Mouse (Mus musculus): ENCODE measurements at regions not wholly inside any gene's neighbourhood (a gene's known extent, or its start where the extent isn't known, plus 50 kb on each side); places are given as distances from the start of the nearest gene placed in this dataset.

DNA sequence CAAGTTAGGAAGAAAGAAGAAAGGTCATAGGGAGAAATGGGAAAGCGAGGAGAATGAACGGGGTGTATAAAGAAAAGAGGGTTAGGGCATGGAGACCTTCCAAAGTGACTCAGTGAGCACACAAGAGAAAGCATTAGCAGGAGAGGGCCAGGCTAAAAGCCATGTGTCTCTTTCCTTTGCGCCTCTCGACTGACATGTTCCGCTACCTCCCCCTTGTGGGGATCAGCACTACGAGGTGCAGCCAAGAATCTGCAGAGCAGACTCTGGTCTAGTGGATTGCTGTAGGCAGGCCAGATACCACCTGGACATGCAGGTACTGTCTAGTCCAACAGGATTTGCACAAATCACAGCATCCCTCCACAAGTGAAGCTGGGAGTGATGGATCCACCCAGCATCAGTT lies 54.0 kb downstream of the Kcna5 start:
- DNase-seq, result peak in 1 of 2 experiments; percentile 4

GRCm38 (mm10) chr6:126477506-126477905 lies 57.7 kb downstream of the Kcna5 start:
- DNase-seq, result no peak

- DNase-seq, result no peak
Measured at GRCm38 (mm10) chr6:126476758-126477157, 58.5 kb downstream of the Kcna5 start.

GRCm38 (mm10) chr6:126475555-126475954 lies 59.7 kb downstream of the Kcna5 start:
- DNase-seq, result no peak

GRCm38 (mm10) chr6:126453751-126454150 lies 81.5 kb downstream of the Kcna5 start:
- no peak for DNase-seq

DNA sequence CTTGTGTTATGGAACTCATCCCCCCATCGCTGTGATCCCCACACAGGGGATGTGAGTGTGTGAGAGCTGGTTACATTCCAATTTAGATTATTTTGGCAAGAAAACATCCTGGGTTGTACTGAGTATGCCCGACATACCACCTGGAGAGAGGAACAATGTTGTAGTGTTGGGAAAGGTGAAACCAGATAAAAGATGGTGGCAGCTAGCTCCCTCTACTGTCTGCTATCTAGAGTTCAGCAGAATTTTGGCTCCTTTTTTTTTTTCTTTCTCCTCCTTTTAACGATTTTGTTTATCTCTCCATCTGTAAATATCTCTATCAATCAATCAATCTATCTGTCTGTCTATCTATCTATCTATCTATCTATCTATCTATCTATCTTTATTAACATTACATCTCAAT lies 89.7 kb downstream of the Kcna5 start:
- DNase-seq, result no peak

GRCm38 (mm10) chr6:126440254-126440653 lies 95.0 kb downstream of the Kcna5 start:
- no peak for DNase-seq

DNA sequence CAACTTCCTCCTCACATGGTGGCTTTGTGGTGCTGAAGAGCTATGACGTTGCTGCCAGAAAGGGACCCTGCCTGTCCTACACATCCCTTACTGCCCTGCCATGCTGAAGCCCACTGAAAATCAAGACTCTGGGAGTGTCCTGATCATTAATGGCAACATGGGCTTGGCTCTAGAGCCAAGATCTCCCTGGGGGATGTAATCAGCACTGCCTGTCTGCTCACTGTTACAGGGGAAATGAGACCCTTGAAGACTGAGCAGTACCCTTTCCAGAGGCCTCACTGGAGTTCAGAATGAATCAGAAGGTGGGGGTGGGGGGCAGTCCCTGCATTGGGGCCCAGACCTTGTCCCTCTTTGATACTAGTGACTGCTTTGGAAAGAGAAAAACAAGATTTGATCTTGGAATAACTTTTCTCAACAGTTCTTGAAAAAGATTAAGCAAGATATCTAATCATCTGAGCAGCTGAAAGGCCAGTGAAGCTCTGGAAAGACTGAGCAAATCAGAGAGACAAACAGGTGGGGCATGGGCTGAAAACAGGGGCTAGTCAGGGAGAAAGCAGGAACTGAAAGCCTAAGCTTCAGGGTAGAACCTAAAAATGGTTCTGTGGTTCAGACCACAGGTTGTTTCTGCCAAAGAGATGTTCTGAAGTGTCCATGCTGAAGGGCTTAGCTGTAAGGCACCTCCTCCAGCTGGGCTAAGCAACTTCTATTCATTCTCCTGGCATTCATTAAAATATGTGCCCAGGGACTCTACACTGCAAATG lies 97.1 kb downstream of the Kcna5 start:
- peak; percentile 24 to 27 for DNase-seq

DNA sequence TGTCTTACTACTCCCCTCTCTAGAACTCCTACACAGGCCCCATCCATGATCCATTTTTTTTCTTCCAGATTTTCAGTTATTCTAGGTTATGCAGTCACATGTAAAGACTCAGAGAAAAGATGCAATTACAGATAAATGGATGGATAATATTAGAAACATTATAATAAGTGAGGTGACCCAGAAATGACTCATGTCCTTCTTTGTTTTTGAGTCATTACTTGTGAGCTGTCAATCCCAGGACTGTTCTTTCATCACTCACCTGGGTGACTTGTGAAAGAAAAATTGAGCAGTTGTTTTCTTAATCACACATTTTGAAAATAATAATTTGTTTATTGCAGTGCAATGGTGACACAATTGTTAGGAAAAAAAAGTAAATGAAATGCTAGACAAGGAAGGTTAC lies 108.0 kb downstream of the Kcna5 start:
- no peak for DNase-seq

GRCm38 (mm10) chr6:126405736-126406135 lies 129.5 kb downstream of the Kcna5 start:
- DNase-seq, result no peak

DNA sequence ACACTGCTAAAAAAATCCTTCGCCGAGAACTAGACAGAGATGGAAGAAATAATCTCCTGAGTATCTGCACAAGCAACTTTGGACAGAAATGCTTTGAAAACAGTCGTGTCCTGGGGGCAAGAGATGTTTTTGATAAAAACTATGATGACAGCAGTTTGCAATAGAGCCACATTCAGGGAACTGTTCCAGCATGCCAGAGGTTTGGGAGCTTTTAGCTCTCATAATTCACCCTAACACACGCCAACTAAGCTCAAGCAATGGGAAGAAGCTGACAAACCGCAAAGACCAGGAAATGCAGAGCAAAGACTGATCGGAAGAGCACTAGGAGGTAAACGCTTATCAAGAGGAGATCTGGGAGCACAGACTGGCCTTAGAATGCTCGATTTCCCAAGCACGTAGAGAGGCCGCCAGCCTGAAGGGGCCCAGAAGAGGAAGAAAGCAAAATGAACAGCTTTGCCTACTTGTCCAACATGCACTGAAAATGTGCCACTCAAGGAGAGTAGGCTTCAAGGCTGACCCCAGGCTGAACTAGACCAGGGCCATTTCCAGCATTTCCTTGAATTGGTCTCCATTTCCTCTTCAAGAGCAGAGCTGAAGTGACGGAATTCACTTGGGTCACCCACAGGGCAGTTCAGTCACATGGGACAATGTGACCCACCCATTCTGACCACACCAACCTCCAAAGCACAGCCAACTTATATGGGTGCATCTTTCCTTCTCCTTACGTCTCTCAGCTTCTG lies 130.7 kb downstream of the Kcna5 start:
- DNase-seq, result no peak

- no peak for DNase-seq
Measured at GRCm38 (mm10) chr6:126399595-126399994, 135.6 kb downstream of the Kcna5 start.

- no peak for DNase-seq
Measured at GRCm38 (mm10) chr6:126398641-126399040, 136.6 kb downstream of the Kcna5 start.

DNA sequence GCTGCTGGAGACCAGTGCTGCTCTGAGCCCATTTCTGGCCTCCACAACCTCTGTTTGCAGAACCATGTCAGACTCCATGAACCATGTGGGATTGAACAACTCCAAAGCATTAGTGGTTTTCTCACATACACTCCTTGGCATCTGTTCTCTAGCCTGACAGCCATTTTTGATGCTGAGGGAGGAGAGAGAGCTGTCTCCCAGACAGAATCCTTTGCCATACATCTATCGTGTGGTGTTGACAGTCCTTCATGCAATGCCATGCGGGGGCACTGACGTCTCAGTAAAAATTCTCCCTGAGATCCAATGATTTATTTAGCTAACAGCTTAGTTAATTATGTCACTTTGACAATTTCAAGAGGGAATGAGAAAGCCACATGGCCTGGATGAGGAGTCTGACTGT lies 140.2 kb downstream of the Kcna5 start:
- no peak for DNase-seq

- no peak for DNase-seq
Measured at GRCm38 (mm10) chr6:126394111-126394809, 141.0 kb downstream of the Kcna5 start.

- no peak for DNase-seq
Measured at GRCm38 (mm10) chr6:126384210-126385012, 150.8 kb downstream of the Kcna5 start.

DNA sequence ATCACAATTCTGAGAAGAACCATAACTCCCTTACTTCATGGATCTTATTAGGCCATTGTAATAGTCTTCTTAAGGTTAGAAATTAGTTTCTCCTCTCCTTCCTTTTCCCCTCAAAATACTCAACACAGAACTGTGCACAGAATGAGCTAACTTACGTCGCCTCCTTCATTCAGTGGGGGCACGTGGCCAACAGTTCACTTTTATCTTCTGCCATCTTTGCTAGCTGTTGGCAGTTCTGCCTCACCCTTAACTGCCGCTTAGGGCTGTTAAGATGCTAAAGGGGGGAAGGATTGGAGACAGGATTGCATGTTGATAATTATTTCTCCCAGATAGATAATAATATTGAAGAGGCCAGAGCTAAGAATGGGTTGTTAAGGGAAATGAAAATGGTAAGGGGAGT lies 158.0 kb downstream of the Kcna5 start:
- no peak for DNase-seq

DNA sequence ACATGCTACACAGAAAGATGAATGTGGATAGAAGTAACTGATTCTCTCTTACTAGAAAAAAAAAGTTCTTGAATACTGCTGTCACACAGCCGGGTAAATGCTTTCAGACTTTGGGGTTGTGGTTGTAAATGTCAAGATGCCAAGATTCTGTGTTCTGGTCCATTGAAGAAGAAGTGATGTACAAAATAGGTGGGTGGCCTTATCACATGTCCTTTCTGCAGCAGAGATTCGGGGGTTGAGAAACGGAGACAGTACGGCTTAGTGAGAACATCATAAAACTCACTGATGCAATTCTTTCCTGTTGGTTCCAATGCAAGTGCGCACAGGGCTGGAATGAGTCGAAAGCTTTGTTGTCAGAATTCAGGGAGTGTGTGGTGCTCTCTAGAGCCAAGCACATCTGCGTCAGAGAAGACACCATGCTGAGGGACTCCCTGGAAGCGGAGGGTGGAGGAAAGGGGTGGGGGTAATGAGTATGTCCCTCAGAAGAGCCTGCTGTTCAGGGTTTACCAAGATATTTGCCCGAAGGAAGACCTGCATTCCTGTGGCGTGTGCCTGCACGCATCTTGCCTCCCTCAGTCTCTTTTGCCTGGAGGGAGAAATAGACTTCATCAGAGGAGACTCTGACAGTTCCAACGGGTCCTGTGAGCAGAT lies 160.1 kb downstream of the Kcna5 start:
- DNase-seq, result no peak

DNA sequence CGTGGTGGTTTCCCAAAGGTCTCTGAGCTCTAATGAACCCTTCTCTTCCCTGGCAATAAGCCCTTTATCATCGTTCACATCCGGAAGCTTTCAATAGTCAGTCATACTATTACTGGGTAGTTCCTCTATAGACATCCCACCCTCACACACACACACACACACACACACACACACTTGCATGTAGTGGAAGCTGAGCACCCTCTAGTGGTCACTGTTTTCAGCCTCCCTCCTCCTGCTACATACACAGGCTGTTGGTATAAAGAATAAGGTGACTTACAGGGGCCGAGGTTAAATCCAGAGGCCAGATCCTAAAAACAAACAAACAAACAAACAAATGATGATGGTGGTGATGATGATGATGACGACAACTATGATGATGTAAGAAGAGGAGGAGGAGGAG lies 163.2 kb downstream of the Kcna5 start:
- DNase-seq, result peak; percentile 12 to 13

DNA sequence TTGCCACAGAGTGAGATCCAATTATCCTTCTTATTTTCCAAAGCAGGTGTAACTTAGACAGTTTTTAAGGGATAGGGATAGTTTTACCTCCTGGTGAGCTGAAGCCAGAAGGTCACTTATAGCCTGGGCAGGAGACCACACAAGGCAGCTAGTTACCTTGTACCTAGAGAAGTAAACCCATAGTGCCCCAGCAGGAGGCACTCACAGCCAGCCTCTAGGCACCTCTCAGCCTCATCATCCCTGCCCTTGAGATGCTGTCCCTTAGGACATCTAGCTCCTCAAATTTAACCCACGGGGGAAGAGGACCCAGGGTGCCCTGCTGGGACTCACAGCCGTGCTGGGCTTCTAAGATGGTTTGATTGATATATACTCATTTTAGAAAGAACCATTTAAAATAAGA lies 163.7 kb downstream of the Kcna5 start:
- DNase-seq, result no peak

GRCm38 (mm10) chr6:126365495-126365894 lies 169.7 kb downstream of the Kcna5 start:
- no peak for DNase-seq

DNA sequence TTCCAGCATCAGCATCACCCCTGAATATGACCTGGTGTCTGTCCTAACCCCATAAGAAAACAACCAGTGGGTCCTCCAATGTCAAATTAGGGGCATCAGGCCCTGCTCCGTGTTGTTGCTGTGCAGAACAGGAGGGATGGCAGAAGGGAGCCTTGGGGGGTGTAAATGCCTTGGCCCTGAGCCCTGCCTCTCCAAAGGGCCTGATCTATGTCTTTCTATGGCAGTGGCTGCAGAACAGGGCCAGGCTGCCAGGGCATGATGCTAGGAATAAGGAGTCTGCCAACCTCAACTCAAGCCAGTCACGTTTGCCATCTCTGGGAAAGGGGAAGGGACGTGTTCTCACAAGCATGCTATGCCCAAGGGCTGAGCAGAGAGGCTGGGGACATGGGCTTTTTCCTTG lies 172.9 kb downstream of the Kcna5 start:
- DNase-seq, result no peak
